Mouse (Mus musculus): ENCODE results near the gene Spred3. TPM values are rescaled to one million over a fixed set of nuclear protein-coding genes. Genes with fewer than 3 reads are reported as not detected.
A peak's percentile ranks its signal among the peaks of the same experiment; 100 is the strongest.

Spred3 gene
- polyA plus RNA-seq, 1 experiment from 2014 or later = 3.6 TPM

GRCm38 (mm10) chr7:29137429-29137828 lies 32.8 kb downstream of the Spred3 start:
- no peak for DNase-seq (ENCODE audit: low spot score)
- no peak overlapping the region for H3K27ac ChIP-seq
- 41% methylated on average over 16 of the region's 16 CpGs for WGBS

GRCm38 (mm10) chr7:29134693-29135386 lies 35.4 kb downstream of the Spred3 start, which contains the start of gene Rasgrp4:
TSS of gene Rasgrp4 (plus strand) at chr7:29134851.
- DNase-seq (ENCODE audit: low spot score) = peak; percentile 36
- Histone ChIP-seq H3K36me3 (no peaks in the 10 kb centered on the region), H3K27me3 (ENCODE audit: insufficient read depth, poor library complexity, severe bottlenecking) (peaks cover 27% of the 10 kb centered on the region), H3K27ac (peak within 1 kb of the TSS; percentile 46; the same call in 1 of the 2 replicates), H3K9me3 (no peaks in the 10 kb centered on the region), H3K4me1 (replicated peaks) (peaks cover 23% of the 10 kb centered on the region), H3K4me3 (peak within 1 kb of the TSS; percentile 50)
- under 1% methylated on average over 13 of the region's 20 CpGs for WGBS

More at GRCm38 (mm10) chr7:29137429-29137828, 32.8 kb downstream of the Spred3 start:
- no peaks in the 10 kb centered on the region for H3K36me3 ChIP-seq
- H3K27me3 ChIP-seq (ENCODE audit: insufficient read depth, poor library complexity, severe bottlenecking) = peaks cover 27% of the 10 kb centered on the region
- H3K9me3 ChIP-seq = no peaks in the 10 kb centered on the region
- H3K4me1 ChIP-seq (replicated peaks) = peaks cover 23% of the 10 kb centered on the region
- H3K4me3 ChIP-seq = no peak overlapping the region

GRCm38 (mm10) chr7:29134230-29134629 lies 36.0 kb downstream of the Spred3 start:
- peaks cover 27% of the 10 kb centered on the region for H3K27me3 ChIP-seq (ENCODE audit: insufficient read depth, poor library complexity, severe bottlenecking)
- H3K4me3 ChIP-seq = peak overlapping the region; percentile 50
- 5% methylated on average over 4 of the region's 4 CpGs for WGBS
- H3K4me1 ChIP-seq (replicated peaks) = peaks cover 23% of the 10 kb centered on the region
- no peak for DNase-seq (ENCODE audit: low spot score)
- H3K27ac ChIP-seq = no peak overlapping the region
- H3K36me3 ChIP-seq = no peaks in the 10 kb centered on the region
- no peaks in the 10 kb centered on the region for H3K9me3 ChIP-seq

GRCm38 (mm10) chr7:29128725-29129124 lies 41.5 kb downstream of the Spred3 start:
- WGBS = 45% methylated on average over 2 of the region's 2 CpGs
- Histone ChIP-seq H3K9me3 (no peaks in the 10 kb centered on the region), H3K4me3 (no peak overlapping the region), H3K27me3 (ENCODE audit: insufficient read depth, poor library complexity, severe bottlenecking) (peaks cover 12% of the 10 kb centered on the region), H3K4me1 (replicated peaks) (peaks cover 17% of the 10 kb centered on the region), H3K27ac (no peak overlapping the region), H3K36me3 (no peaks in the 10 kb centered on the region)
- no peak for DNase-seq (ENCODE audit: low spot score)

- WGBS = 41% methylated on average over 7 of the region's 7 CpGs
- H3K27ac ChIP-seq = no peak overlapping the region
- H3K9me3 ChIP-seq = no peaks in the 10 kb centered on the region
- peak; percentile 71 for DNase-seq (ENCODE audit: low spot score)
- peaks cover 15% of the 10 kb centered on the region for H3K27me3 ChIP-seq (ENCODE audit: insufficient read depth, poor library complexity, severe bottlenecking)
- H3K4me1 ChIP-seq (replicated peaks) = peaks cover 21% of the 10 kb centered on the region
- no peak overlapping the region for H3K4me3 ChIP-seq
- H3K36me3 ChIP-seq = no peaks in the 10 kb centered on the region
These were observed 43.9 kb downstream of the Spred3 start for GRCm38 (mm10) chr7:29126173-29126915.

- peak within 1 kb of the TSS; percentile 78 for H3K27ac ChIP-seq
These were observed 45.2 kb downstream of the Spred3 start, which contains the start of gene Ryr1 for GRCm38 (mm10) chr7:29124970-29125369. TSS of gene Ryr1 (minus strand) at chr7:29125179.

GRCm38 (mm10) chr7:29123531-29124358 lies 46.5 kb downstream of the Spred3 start:
- Histone ChIP-seq H3K9me3 (no peaks in the 10 kb centered on the region), H3K36me3 (no peaks in the 10 kb centered on the region), H3K4me1 (replicated peaks) (peaks cover 22% of the 10 kb centered on the region), H3K27ac (no peak overlapping the region), H3K4me3 (peak overlapping the region; percentile 61; the same call in 1 of the 2 replicates), H3K27me3 (ENCODE audit: insufficient read depth, poor library complexity, severe bottlenecking) (peaks cover 17% of the 10 kb centered on the region)
- DNase-seq (ENCODE audit: low spot score) = no peak
- WGBS = 51% methylated on average over 5 of the region's 5 CpGs

More at GRCm38 (mm10) chr7:29124970-29125369, 45.2 kb downstream of the Spred3 start, which contains the start of gene Ryr1:
- no peaks in the 10 kb centered on the region for H3K36me3 ChIP-seq
- H3K4me3 ChIP-seq = peak within 1 kb of the TSS; percentile 61
- peak; percentile 71 for DNase-seq (ENCODE audit: low spot score)
- peaks cover 15% of the 10 kb centered on the region for H3K27me3 ChIP-seq (ENCODE audit: insufficient read depth, poor library complexity, severe bottlenecking)
- WGBS = under 1% methylated on average over 16 of the region's 16 CpGs
- H3K9me3 ChIP-seq = no peaks in the 10 kb centered on the region
- peaks cover 21% of the 10 kb centered on the region for H3K4me1 ChIP-seq (replicated peaks)

- Histone ChIP-seq H3K4me1 (replicated peaks) (peaks cover 31% of the 10 kb centered on the region), H3K36me3 (no peaks in the 10 kb centered on the region), H3K27ac (no peak overlapping the region), H3K27me3 (ENCODE audit: insufficient read depth, poor library complexity, severe bottlenecking) (peaks cover 24% of the 10 kb centered on the region), H3K4me3 (no peak overlapping the region), H3K9me3 (no peaks in the 10 kb centered on the region)
- WGBS = 95% methylated on average over 9 of the region's 9 CpGs
- DNase-seq (ENCODE audit: low spot score) = no peak
These were observed 47.4 kb downstream of the Spred3 start for GRCm38 (mm10) chr7:29122821-29123220.

- H3K4me3 ChIP-seq = no peak overlapping the region
- no peaks in the 10 kb centered on the region for H3K36me3 ChIP-seq
- H3K9me3 ChIP-seq = no peaks in the 10 kb centered on the region
- H3K27me3 ChIP-seq (ENCODE audit: insufficient read depth, poor library complexity, severe bottlenecking) = peaks cover 24% of the 10 kb centered on the region; the same call in 1 of the 2 replicates
- peaks cover 26% of the 10 kb centered on the region for H3K4me1 ChIP-seq (replicated peaks)
- 74% methylated on average over 1 of the region's 1 CpGs for WGBS
- no peak overlapping the region for H3K27ac ChIP-seq
- DNase-seq (ENCODE audit: low spot score) = no peak
These were observed 50.7 kb downstream of the Spred3 start for GRCm38 (mm10) chr7:29119526-29119925.

- no peak overlapping the region for H3K4me3 ChIP-seq
These were observed 51.9 kb downstream of the Spred3 start for GRCm38 (mm10) chr7:29118142-29118851.

GRCm38 (mm10) chr7:29108992-29109955 lies 60.9 kb downstream of the Spred3 start:
- H3K9me3 ChIP-seq = no peaks in the 10 kb centered on the region
- no peaks in the 10 kb centered on the region for H3K36me3 ChIP-seq
- DNase-seq (ENCODE audit: low spot score) = peak; percentile 45
- 29% methylated on average over 38 of the region's 38 CpGs for WGBS
- H3K4me3 ChIP-seq = peak overlapping the region; percentile 36
- H3K4me1 ChIP-seq (replicated peaks) = peaks cover 13% of the 10 kb centered on the region
- H3K27me3 ChIP-seq (ENCODE audit: insufficient read depth, poor library complexity, severe bottlenecking) = peaks cover 21% of the 10 kb centered on the region; the same call in 1 of the 2 replicates
- H3K27ac ChIP-seq = peak overlapping the region; percentile 64; the same call in 1 of the 2 replicates

More at GRCm38 (mm10) chr7:29118142-29118851, 51.9 kb downstream of the Spred3 start:
- no peaks in the 10 kb centered on the region for H3K9me3 ChIP-seq
- no peak for DNase-seq (ENCODE audit: low spot score)
- no peaks in the 10 kb centered on the region for H3K36me3 ChIP-seq
- no peak overlapping the region for H3K27ac ChIP-seq
- H3K27me3 ChIP-seq (ENCODE audit: insufficient read depth, poor library complexity, severe bottlenecking) = peaks cover 13% of the 10 kb centered on the region; the same call in 1 of the 2 replicates
- 11% methylated on average over 18 of the region's 18 CpGs for WGBS
- peaks cover 14% of the 10 kb centered on the region for H3K4me1 ChIP-seq (replicated peaks)

All from hindbrain, embryonic 10.5 days (tissue).